Mouse (Mus musculus): ENCODE results near the gene Unkl.
A peak's percentile ranks its signal among the peaks of the same experiment; 100 is the strongest.
"Not testable (repeated sequence)": the region's sequence is repeated elsewhere in the genome, so short reads cannot be mapped to it uniquely, and the experiment has no call there.

The Unkl gene

DNA sequence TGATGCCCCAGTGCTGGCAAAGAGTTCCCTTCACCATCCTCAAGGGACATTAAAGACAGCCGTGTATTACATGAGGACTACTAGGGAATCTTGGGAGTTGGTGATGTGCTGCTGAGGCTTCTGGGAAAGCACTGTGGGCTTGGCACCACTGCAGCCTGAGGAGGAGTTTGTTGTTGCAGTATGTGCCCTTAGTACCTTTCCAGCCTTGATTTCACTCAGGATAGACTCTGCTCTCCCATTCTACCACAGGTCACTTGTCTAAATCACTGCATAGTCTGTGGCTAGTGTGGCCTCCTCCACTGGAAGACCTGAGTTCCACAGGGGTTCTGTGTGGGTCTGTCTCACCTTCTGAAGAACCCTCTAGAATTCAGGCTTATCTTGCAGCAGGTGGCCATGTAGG is 32.5 kb downstream of the Unkl start:
- DNase-seq = peak; percentile 79

DNA sequence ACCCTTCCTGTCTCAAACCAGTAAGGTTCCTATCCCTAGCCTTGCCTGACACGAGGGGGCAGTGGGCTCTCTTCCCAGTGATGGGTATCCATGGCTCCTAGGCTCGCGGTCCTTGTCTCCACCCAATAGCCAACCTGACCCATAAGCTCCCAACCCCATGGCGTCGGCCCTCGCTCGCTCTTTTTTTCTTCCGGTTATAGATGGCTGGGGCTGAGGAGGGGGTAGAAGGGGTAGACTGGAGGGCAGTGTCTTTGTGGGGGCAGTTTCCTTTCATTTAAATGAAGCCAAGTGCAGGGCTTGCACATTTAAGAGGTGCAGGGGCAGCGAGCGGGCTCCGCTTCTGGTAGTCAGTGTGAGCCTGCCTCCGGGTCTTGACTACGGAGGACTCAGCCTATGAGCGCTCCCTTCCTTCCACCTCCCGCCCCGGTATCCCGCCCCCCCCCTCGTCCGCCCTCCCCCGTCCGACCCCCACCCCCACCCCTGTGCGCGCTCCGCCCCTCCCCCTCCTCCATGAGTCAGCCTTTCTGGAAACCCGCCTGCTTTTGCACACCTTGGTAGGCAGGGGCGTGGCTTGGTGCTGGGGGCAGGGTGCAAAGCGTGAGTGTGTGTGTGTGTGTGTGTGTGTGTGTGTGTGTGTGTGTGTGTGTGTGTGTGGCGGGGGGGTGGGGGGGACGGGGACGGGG is 33.8 kb downstream of the Unkl start:
- DNase-seq = peak; percentile 92

DNA sequence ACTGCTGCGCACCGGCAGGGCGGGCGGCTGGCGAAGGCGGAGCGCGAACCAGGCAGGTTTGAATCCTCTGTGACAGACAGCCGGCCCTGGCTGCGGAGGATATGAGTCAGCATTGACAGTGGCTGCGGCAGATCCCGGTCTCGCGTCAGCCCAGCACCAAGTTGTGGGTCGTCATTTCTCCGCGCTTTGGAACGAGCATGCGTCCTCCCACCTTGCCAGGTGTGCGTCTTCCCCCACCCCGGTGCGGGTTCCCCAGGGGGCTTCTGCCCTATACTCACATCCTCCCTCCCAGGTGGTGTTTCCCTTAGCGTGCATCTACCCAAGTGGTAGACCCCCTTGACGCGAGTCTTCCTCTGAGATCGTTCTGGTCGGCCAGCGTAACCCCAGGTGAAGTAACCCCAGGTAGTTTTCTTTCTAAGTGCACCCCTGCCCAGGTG is 34.3 kb downstream of the Unkl start:
- DNase-seq = not testable (repeated sequence)

DNA sequence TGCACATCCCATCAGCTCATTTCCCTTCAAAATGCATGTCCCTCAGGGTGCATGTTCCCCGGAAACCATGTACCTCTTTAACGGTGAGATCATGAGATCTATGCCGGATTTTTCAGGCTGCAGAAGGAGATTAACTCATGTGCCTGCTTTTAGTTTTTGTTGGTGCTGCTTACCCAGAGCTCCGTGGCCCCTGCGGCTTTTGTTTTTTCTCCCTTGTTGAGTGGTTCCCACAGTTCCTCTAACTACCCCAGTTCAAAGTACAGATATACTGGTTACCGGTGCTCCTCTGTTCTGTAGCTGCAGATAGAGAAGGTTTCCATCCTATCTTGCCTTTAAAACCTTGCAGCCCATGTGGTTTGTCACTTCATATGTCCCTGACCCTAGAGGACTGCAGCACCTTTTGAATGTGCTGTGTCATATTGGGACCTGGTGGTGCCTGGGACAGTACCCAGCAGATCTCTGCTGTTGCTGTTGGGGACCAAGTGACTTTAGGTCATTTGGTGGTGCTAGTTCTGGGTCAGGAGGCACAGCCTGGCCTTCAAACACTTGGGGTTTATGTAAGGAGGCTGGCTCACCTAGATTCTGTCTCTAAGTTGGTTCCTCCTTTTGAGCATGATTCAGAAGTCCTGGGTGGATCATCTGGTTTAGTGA is 34.9 kb downstream of the Unkl start:
- DNase-seq = no peak

DNA sequence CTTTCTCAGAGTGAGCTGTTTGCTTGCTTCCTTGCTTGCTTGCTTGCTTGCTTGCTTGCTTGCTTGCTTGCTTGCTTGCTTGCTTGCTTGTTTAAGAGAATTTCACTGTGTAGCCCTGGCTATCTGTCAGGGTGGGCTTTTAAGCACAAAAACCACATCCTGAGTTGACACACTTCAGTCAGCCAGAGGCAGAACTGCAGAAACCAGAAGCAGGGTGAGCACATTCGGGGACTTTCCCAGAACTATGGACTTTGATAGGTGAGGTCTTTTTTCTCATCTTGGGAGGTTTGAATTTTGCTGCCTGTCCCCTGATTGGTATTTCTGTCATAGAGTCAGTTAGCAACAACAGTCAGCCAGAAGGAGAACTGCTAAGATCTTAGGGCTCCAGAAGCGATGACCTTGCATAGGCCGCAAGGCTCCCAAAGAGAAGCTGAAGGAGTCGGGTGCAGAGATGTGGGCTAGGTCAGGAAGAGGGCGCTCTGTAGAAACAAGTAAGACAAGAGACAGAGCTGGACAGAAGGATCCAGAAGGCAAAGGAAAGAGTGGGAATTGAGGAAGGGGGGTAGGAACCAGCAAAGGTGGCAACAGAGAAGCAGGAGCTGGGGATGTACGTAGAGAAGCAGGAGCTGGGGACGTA is 36.5 kb downstream of the Unkl start:
- DNase-seq = no peak

DNA sequence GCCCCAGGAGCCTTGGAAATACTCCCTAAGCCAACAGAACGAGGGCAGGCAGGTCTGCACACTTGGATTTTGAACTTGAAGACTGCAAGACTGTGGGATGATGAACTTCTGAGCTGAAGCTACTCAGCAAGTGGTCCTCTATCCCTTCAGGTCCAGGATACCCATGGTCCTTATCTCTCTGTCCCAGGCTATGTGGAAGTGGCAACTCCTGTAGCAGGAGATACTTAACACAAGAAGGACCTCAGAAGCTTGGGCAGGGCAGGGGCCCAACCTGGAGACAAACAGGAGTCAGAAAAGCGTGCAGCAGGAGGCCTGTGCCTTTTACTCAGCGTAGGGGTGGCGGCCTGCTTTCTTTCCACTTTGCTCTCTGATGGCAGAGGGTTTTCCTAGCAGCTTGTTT is 37.5 kb downstream of the Unkl start:
- DNase-seq = no peak

DNA sequence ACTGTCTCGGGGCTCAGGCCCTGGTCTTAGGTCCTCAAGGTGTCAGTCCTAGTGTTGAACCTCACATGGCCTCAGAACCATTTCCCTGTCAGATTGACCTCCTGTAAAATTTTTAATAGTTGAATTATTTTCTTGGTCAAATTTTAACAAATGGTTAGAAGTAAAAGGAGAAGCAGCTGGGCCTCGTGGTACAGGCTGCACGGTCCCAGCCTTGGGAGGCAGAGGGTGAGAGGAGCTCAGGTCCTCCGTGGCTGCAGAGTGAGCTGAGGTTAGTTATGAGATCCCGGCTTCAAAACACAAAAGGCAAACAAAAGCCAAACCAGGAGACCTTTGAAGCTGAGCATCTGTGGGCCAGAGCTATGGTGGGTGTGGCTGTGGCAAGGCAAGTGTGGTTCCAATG is 39.8 kb downstream of the Unkl start:
- DNase-seq = no peak

DNA sequence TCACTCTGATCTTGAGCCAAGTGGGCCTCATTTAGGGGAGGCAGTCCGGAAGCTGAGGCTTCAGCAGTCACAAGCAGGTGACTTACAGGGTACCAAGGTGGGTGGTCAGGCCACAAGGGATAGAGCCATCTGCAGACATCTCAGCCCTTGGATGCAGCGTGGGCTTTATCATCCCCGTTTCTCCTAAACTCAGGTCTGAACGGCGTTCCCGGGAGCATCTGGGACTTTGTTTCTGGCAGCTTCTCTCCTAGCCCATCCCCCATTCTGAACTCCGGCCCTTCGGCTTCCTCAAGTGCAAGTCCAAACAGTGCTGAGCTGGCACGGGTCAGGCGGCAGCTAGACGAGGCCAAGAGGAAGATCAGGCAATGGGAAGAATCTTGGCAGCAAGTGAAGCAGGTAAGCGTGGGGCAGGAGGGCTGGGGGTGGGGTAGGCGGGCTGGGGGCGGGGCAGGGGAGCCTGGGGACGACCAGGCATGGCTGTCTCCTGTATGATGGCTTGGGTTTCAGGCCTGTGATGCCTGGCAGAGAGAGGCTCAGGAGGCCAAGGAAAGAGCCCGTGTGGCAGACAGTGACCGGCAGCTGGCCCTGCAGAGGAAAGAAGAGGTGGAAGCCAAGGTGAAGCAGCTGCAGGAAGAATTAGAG is 41.9 kb downstream of the Unkl start:
- DNase-seq = not testable (repeated sequence)

DNA sequence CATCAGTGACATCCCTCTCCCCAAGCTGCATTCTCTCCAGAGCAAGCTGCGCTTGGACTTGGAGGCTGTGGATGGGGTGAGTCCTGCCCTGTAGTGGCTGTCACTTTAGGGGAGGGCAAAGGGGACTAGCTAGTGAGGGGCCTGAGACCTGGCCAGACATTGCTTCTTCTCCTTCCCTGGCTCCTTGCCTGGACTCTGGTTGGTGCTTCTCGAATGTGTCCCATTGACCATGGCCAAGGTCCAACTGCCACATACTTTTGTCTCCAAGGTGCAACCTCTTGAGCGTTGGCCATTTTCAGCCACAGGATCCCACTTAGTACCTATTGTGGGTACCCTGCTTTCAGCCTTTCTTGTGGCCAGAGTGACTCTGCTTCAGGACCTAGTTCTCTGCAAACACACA is 42.5 kb downstream of the Unkl start:
- no peak for DNase-seq

DNA sequence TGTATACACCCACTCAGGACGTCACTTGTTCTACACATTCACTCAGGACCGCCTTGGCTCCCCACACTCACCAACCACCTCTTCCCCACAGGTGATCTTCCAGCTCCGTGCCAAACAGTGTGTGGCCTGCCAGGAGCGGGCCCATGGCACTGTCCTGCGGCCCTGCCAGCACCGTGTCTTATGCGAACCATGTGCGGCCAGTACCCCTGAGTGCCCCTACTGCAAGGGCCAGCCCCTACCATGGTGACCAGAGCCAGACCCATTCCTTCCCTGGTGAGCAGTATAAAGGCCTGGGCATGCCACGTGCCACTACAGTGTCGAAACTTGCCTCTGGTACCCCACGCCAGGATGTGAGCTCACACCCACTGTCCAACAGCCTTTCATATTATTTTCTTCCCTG is 43.4 kb downstream of the Unkl start:
- DNase-seq = not testable (repeated sequence)

DNA sequence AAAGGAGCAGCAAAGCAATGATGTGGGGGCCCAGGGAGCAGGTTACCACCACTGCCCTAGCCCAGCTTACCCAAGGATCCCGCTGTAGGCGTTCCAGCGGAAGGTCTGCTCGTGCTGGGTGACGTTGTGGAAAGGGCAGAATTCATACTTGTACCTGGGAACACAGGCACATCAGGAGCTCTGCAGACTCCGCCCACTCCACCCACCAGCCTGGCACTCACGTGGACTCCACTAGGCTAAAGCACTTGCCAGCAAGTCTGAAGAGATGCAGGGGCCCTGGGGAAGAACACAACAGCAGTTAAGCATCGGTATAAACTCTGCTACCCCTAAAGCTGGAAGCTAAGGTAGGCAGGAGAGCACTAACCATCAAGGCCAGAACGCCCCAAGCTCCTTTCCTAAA is 47.4 kb downstream of the Unkl start:
- no peak for DNase-seq

DNA sequence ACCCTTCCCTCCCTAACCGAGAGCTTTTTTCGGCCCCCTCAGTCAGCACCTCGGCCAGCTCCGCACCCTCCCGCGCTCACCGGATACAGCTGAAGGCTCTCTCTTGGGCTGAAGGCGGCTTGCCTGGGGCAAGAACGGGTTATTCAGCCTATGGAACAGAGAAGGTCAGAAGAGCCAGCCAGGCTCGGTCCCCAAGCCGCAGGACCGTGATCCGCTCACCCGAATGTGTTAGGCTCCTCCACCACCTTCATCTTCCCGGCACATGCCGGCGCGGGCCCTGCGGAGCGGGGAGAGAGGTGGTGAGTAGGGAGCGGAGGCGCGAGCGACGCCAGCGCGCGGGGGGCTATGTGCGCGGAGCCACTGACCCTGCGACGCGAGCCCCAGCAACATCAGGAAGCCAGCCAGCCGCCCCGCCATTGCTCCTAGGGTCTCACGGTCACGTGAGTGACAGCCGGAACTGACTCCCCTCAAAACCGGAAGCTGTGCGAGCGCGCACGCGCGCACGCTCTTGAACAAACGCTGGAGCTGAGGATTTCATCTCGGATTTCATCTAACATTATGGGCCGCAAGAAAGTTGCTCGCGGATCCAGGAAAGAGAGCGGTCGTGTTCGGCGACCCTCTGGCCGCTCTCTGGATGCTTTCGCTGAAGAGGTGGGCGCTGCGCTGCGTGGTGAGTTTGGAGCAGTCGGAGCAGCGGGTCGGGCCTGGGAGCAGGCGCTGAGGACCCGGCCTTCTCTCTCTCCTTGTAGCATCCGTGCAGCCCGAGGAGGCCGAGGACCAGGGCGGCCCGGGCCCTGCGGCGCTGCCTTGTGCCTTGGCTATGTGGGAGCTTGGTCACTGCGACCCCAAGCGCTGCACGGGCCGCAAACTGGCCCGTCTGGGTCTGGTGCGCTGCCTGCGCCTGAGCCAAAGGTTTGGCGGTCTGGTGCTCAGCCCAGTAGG is 51.8 kb downstream of the Unkl start, which contains the start of the genes Gnptg and Tsr3:
TSS of gene Gnptg (minus strand) at position 430 of the 942 bp plus-strand sequence.
TSS of gene Tsr3 (plus strand) at position 476 of the 942 bp plus-strand sequence.
- peak; percentile 98 for DNase-seq

DNA sequence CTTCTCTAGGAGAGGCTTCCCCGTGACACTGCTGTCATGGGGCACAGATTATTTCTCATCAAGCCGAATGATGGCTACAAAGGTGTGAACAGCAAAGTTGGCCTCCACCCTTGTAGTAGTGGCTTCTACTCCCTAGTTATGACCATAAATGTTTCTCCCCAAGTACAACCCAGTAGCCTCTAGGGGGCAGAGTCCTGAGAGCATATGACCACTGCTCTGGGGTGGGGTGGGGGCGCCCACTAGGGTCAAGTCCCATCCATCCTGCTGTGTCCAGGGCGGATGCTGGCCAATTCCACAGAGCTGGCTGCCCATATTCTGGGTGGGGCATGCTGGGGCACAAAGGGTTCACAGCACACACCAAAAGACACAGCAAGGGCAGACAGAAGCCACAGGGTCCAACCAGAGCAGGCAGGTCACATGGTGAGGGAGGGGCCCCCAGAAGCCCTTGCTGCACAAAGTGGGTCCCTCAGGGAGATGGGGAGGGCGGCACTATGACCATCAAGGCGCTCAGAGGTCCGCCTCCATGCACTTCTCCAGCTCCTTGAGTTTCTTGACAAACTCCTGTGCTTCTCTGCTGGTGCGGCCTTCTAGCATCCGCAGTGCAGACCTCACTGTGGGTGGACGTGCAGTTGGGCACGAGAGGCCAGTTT is 55.1 kb downstream of the Unkl start:
- no peak for DNase-seq

DNA sequence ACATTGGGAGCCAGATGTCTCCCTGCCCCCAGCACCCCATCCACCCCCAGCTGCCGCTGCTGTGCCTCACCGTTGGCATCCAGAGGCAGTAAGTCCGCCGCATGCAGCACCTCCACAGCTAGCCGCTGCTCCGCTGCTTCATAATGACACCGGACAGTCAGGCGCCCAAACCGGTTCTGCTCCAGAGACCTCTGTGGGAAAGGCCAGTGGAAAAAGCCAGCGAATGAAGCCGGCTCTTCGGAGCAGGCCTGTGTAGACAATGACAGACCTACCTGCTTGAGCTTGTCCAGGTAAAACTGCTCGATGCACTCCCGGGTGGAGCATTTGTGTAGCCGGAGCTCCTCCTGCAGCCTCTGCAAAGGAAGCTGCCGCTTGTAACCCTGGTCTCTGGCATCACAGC is 56.0 kb downstream of the Unkl start:
- DNase-seq = no peak

DNA sequence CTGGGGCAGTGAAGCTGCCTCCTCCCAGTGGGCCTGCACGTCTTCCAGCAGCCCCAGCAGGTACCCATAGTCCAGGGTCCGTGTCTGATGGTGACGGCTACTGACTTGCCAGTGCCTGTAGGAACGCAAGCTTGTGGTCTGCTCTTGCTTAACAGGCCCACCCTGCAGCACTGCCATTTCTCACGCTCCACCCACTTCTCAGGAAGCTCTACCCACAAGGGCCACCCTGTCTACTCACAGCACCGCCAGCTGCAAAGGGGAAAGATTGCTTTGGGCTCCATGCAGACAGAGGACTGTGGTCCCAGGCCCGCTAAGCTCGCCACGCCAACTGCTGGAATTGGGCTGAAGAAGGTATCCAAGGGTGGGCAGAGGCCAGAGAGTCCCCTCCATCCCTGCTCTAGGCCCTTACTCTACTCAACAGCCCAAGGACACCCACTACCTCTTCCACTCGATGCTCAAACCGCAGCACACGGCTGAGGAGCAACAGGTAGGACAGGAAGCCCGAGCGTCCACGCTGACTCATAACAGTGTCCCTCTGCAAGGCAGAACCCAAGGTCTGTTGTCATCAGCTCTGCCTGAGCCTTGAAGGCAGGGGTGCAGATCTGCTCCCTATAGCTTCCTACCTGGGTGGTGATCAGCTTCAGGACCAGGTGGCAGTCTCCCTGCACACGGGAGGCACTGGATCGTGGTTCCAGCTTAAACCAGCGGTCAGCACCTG is 60.0 kb downstream of the Unkl start:
- DNase-seq = no peak

DNA sequence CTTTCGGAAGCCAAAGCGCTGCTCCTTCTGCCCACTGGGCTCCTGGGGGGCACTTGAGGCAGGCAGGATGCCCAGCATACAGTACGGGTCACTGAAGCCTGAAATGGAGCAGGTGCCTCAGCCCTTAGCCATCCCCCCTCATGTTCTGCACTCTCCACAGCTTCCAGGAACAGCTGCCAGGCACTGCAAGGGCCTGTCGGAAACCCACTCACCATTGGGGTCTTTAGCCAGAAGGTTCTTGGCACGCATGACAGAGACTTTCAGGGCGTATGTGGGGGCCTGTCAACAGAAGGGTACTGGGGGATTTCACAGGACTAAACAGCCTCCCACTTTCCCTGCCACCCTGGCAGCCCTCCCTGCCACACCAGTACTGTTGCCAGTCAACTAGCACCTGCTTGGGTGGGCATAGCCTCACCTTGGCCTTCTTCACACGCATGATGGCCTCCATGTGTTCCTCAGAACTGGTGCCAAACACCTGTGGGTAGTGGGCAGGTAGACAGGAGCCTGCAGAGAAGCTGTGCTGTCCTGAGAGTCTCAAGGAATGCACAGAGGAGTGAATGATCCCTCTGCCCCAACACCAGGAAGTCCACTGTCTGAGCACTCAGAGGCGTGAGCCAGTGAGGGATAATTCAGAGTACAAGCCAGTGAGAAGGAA is 62.1 kb downstream of the Unkl start:
- DNase-seq = no peak

DNA sequence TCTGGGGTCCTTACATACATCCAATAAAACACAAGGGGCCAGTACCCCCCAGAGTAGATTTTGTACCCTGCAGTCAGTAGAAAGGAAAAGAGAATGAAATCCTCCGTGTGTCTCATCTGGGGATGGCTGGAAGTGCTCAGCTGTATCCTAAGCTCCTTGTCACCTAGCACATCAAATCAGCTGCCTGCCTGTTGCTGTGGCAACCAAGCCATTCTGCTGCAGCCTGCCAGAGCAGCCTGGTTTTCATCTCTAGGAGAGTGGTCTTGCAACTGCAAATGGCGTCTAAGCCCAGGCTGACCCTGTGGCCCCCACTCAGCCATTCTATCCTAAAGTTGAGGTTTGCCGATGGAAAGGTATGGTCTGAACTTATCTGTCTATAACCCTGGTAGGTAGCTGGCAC is 64.4 kb downstream of the Unkl start:
- no peak for DNase-seq

DNA sequence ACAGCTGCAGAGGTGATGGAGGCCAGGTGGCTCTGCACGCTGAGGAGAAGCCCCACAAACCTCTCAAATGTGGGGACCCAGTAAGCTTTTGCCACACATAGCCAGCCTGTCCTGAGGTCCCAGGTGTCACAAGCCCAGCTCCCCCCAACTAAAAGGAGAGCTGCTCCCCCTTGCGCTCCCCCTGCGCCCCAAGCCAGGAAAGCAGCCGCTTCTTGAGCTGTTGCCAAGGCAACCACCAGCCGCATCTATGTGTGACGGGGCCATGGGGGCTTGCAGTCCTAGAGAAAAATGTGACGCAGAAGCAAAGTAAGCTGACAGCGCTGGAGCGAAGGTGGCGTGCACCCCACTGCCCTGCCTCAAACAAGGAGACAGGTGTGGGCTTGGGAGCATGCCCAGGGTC is 65.6 kb downstream of the Unkl start:
- DNase-seq = no peak

DNA sequence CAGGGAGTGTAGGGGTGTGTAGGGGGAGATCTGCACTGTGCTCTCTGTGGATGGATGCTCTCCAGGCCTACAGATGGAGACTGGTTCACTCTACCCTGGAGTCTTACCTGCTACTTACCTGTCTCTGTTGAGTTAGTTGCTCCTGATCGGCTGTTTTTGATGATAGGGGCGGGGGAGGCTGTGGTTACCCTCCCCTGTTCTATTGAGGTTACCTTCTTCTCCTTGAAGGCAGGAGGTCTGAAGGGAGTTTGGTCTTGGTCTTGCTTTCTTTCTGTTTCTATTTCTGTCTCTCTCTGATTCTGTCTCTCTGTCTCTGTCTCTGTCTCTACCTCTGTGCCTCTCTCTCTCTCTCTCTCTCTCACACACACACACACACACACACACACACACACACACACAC is 66.9 kb downstream of the Unkl start:
- no peak for DNase-seq

DNA sequence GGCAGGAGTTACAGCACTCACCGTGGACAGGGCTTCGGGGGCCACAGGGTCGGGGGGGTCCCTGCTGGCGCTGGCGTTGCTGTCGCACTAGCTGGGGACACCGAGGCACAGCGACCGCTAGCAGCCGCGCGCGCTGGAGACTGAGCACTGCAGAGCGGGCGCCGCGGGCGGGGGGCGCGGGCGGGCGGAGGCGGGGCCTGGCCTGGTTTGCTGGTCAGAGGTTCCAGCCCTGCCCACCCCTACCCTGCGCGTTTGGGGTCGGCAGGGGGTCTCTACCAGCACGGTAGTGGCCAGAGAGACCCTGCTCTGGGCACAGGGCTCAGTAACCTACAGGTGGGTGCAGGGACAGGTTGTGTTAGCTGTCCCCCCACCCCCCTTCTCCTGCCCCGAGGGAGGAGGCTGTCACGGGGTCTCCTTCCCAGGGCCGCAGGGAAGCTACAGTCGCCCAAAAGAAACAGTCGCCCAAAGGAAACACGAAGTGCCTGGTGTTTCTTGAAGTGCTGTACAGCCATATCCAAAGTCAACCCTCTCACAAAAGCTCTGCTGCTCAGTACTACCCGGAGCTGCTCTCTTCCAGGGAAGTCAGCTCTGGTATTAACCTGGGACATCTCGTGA is 68.0 kb downstream of the Unkl start, which contains the start of gene Baiap3:
TSS of gene Baiap3 (minus strand) at position 225 of the 615 bp plus-strand sequence.
- peak; percentile 86 for DNase-seq

Measured in heart, adult 11 months (tissue).